Mouse (Mus musculus): ENCODE data around the gene Gpam. TPM values are rescaled to one million over a fixed set of nuclear protein-coding genes. Genes with fewer than 3 reads are reported as not detected.

Gene Gpam
- total and polyA plus RNA-seq, 3 experiments, result 10.3 to 26.7 (median 24.8) TPM

- TF ChIP-seq POLR2AphosphoS5 (IDR thresholded peaks at IDR 0.05; ENCODE audit: insufficient replicate concordance, low read depth, low read length) (no peak), GATA2 (IDR thresholded peaks at IDR 0.05; ENCODE audit: borderline replicate concordance, low read depth, low read length) (no peak), GATA1 (IDR thresholded peaks at IDR 0.05; ENCODE audit: borderline replicate concordance, low read length) (no peak), CTCF (IDR thresholded peaks at IDR 0.05; ENCODE audit: low read depth, low read length) (no peak), TAL1 (conservative IDR thresholded peaks at IDR 0.05; ENCODE audit: low read depth, low read length) (no peak)
- peaks cover 8% of the 10 kb centered on the region for H3K27me3 ChIP-seq (ENCODE audit: insufficient read depth, low read length)
- H3K36me3 ChIP-seq (replicated peaks), result no peaks in the 10 kb centered on the region
- H3K9me3 ChIP-seq (replicated peaks), result no peaks in the 10 kb centered on the region
- no peak overlapping the region for H3K4me3 ChIP-seq (ENCODE audit: low read depth, low read length)
- H3K4me1 ChIP-seq (ENCODE audit: insufficient read depth, low read depth, low read length), result no peaks in the 10 kb centered on the region
- DNase-seq (ENCODE audit: low spot score), result no peak
- no peak for ATAC-seq (ENCODE audit: extremely low read depth, insufficient number of reproducible peaks, low FRiP score, poor library complexity, severe bottlenecking)
Measured at GRCm38 (mm10) chr19:55117991-55118390, 9.0 kb downstream of the Gpam start.

GRCm38 (mm10) chr19:55117059-55117815 is 9.8 kb downstream of the Gpam start:
- no peak overlapping the region for H3K4me3 ChIP-seq (ENCODE audit: low read depth, low read length)
- TF ChIP-seq TAL1 (conservative IDR thresholded peaks at IDR 0.05; ENCODE audit: low read depth, low read length) (no peak), GATA1 (IDR thresholded peaks at IDR 0.05; ENCODE audit: borderline replicate concordance, low read length) (no peak), GATA2 (IDR thresholded peaks at IDR 0.05; ENCODE audit: borderline replicate concordance, low read depth, low read length) (no peak), POLR2AphosphoS5 (IDR thresholded peaks at IDR 0.05; ENCODE audit: insufficient replicate concordance, low read depth, low read length) (no peak), CTCF (IDR thresholded peaks at IDR 0.05; ENCODE audit: low read depth, low read length) (no peak)
- H3K4me1 ChIP-seq (ENCODE audit: insufficient read depth, low read depth, low read length), result no peaks in the 10 kb centered on the region
- no peak for DNase-seq (ENCODE audit: low spot score)
- H3K27me3 ChIP-seq (ENCODE audit: insufficient read depth, low read length), result peaks cover 8% of the 10 kb centered on the region
- no peaks in the 10 kb centered on the region for H3K36me3 ChIP-seq (replicated peaks)
- no peak for ATAC-seq (ENCODE audit: extremely low read depth, insufficient number of reproducible peaks, low FRiP score, poor library complexity, severe bottlenecking)
- H3K9me3 ChIP-seq (replicated peaks), result no peaks in the 10 kb centered on the region

GRCm38 (mm10) chr19:55115532-55115931 is 11.5 kb downstream of the Gpam start:
- Histone ChIP-seq H3K27me3 (ENCODE audit: insufficient read depth, low read length) (peaks cover 8% of the 10 kb centered on the region), H3K4me1 (ENCODE audit: insufficient read depth, low read depth, low read length) (no peaks in the 10 kb centered on the region), H3K4me3 (ENCODE audit: low read depth, low read length) (no peak overlapping the region), H3K36me3 (replicated peaks) (no peaks in the 10 kb centered on the region), H3K9me3 (replicated peaks) (no peaks in the 10 kb centered on the region)
- TF ChIP-seq TAL1 (conservative IDR thresholded peaks at IDR 0.05; ENCODE audit: low read depth, low read length) (no peak), CTCF (IDR thresholded peaks at IDR 0.05; ENCODE audit: low read depth, low read length) (no peak), GATA1 (IDR thresholded peaks at IDR 0.05; ENCODE audit: borderline replicate concordance, low read length) (no peak), POLR2AphosphoS5 (IDR thresholded peaks at IDR 0.05; ENCODE audit: insufficient replicate concordance, low read depth, low read length) (no peak), GATA2 (IDR thresholded peaks at IDR 0.05; ENCODE audit: borderline replicate concordance, low read depth, low read length) (no peak)
- DNase-seq (ENCODE audit: low spot score), result no peak
- no peak for ATAC-seq (ENCODE audit: extremely low read depth, insufficient number of reproducible peaks, low FRiP score, poor library complexity, severe bottlenecking)

GRCm38 (mm10) chr19:55114825-55115395 is 12.1 kb downstream of the Gpam start:
- ATAC-seq (ENCODE audit: extremely low read depth, insufficient number of reproducible peaks, low FRiP score, poor library complexity, severe bottlenecking), result no peak
- Histone ChIP-seq H3K27me3 (ENCODE audit: insufficient read depth, low read length) (peaks cover 8% of the 10 kb centered on the region; the same call in 1 of the 2 replicates), H3K9me3 (replicated peaks) (no peaks in the 10 kb centered on the region)

GRCm38 (mm10) chr19:55107896-55108295 is 19.1 kb downstream of the Gpam start:
- Histone ChIP-seq H3K36me3 (replicated peaks) (no peaks in the 10 kb centered on the region), H3K9me3 (replicated peaks) (no peaks in the 10 kb centered on the region), H3K27me3 (ENCODE audit: insufficient read depth, low read length) (peaks cover 32% of the 10 kb centered on the region), H3K4me3 (ENCODE audit: low read depth, low read length) (no peak overlapping the region), H3K4me1 (ENCODE audit: insufficient read depth, low read depth, low read length) (no peaks in the 10 kb centered on the region)
- DNase-seq (ENCODE audit: low spot score) (no peak), ATAC-seq (ENCODE audit: extremely low read depth, insufficient number of reproducible peaks, low FRiP score, poor library complexity, severe bottlenecking) (no peak)
- no peak for TF ChIP-seq GATA2 (IDR thresholded peaks at IDR 0.05; ENCODE audit: borderline replicate concordance, low read depth, low read length)
- no peak for TF ChIP-seq GATA1 (IDR thresholded peaks at IDR 0.05; ENCODE audit: borderline replicate concordance, low read length)

More at GRCm38 (mm10) chr19:55114825-55115395, 12.1 kb downstream of the Gpam start:
- Histone ChIP-seq H3K36me3 (replicated peaks) (no peaks in the 10 kb centered on the region), H3K4me3 (ENCODE audit: low read depth, low read length) (no peak overlapping the region), H3K4me1 (ENCODE audit: insufficient read depth, low read depth, low read length) (no peaks in the 10 kb centered on the region)
- TF ChIP-seq TAL1 (conservative IDR thresholded peaks at IDR 0.05; ENCODE audit: low read depth, low read length) (no peak), GATA2 (IDR thresholded peaks at IDR 0.05; ENCODE audit: borderline replicate concordance, low read depth, low read length) (no peak), CTCF (IDR thresholded peaks at IDR 0.05; ENCODE audit: low read depth, low read length) (no peak)
- no peak for DNase-seq (ENCODE audit: low spot score)

GRCm38 (mm10) chr19:55105969-55106368 is 21.1 kb downstream of the Gpam start:
- Histone ChIP-seq H3K9me3 (replicated peaks) (no peaks in the 10 kb centered on the region), H3K36me3 (replicated peaks) (no peaks in the 10 kb centered on the region), H3K4me3 (ENCODE audit: low read depth, low read length) (no peak overlapping the region), H3K27me3 (ENCODE audit: insufficient read depth, low read length) (peaks cover 32% of the 10 kb centered on the region), H3K4me1 (ENCODE audit: insufficient read depth, low read depth, low read length) (no peaks in the 10 kb centered on the region)
- DNase-seq (ENCODE audit: low spot score), result no peak
- TF ChIP-seq GATA1 (IDR thresholded peaks at IDR 0.05; ENCODE audit: borderline replicate concordance, low read length), result no peak
- TF ChIP-seq POLR2AphosphoS5 (IDR thresholded peaks at IDR 0.05; ENCODE audit: insufficient replicate concordance, low read depth, low read length), result no peak
- TF ChIP-seq TAL1 (conservative IDR thresholded peaks at IDR 0.05; ENCODE audit: low read depth, low read length), result no peak
- no peak for TF ChIP-seq GATA2 (IDR thresholded peaks at IDR 0.05; ENCODE audit: borderline replicate concordance, low read depth, low read length)
- no peak for TF ChIP-seq CTCF (IDR thresholded peaks at IDR 0.05; ENCODE audit: low read depth, low read length)
- no peak for ATAC-seq (ENCODE audit: extremely low read depth, insufficient number of reproducible peaks, low FRiP score, poor library complexity, severe bottlenecking)

Measured in G1E (cell line).